Comparison of ENCODE assay signal across 21 mouse cellular contexts in the genomic region with DNA sequence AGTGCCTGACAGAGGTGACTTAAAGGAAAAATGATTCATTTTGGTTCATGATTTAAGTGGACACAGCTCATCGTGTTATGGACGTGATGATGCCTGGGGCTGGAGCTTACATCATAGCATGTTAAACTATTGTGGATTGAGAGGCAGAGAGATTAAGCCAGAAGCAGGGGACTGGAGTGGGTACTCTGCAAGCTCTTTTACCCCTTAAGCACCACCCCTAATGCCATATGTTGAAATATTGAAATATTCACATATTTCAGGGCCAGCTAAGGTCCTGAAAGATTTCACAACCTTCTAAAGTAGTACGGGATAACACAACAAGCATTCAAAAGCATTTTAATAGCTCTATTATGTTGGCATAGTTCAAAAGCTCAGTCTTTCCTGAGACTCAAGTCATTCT.
"Had no signal": no experiment of that assay in that cellular context is flagged by ENCODE, and none has a peak within 500 bp of the region (broad histone marks: within the 10 kb centered on the region; RNA-seq: fewer than 3 reads in every experiment).

No protein-coding gene starts in this region.

- H3K9ac ChIP-seq: liver, embryonic 13.5 days; liver, embryonic 15.5 days; liver, postnatal 0 days; lung, embryonic 14.5 days; midbrain, embryonic 12.5 days; neural tube, embryonic 13.5 days; neural tube, embryonic 15.5 days had no signal

- ATAC-seq: liver, postnatal 0 days; midbrain, embryonic 16.5 days had no signal

- H3K36me3 ChIP-seq: liver, embryonic 13.5 days; liver, embryonic 15.5 days; midbrain, embryonic 10.5 days; midbrain, embryonic 12.5 days; neural tube, embryonic 13.5 days; neural tube, embryonic 15.5 days had no signal

- H3K4me1 ChIP-seq: liver, embryonic 13.5 days; liver, embryonic 15.5 days; midbrain, embryonic 10.5 days; midbrain, embryonic 12.5 days; neural tube, embryonic 13.5 days; neural tube, embryonic 15.5 days had no signal

- H3K27ac ChIP-seq: liver, embryonic 13.5 days; liver, embryonic 15.5 days; macrophage; midbrain, embryonic 10.5 days; midbrain, embryonic 12.5 days; neural tube, embryonic 13.5 days; neural tube, embryonic 15.5 days had no signal

- H3K4me3 ChIP-seq: liver, embryonic 13.5 days; liver, embryonic 15.5 days; midbrain, embryonic 10.5 days; midbrain, embryonic 12.5 days; myocyte; neural tube, embryonic 13.5 days; neural tube, embryonic 15.5 days had no signal

- DNase-seq: liver, embryonic 13.5 days; liver, postnatal 0 days; midbrain, embryonic 14.5 days; retina, postnatal 1 day; right cerebral cortex, adult 18-20 months; right cerebral cortex, postnatal 25 days; right cerebral cortex, postnatal 4 days; spleen, adult 18-20 months; thymus, adult 18-20 months; thymus, postnatal 14 days; thymus, postnatal 36 days had no signal

- H3K27me3 ChIP-seq: liver, embryonic 13.5 days; liver, embryonic 15.5 days; midbrain, embryonic 12.5 days; neural tube, embryonic 13.5 days; neural tube, embryonic 15.5 days had no signal

- H3K4me2 ChIP-seq: liver, embryonic 11.5 days; liver, embryonic 13.5 days; liver, embryonic 15.5 days; lung, embryonic 14.5 days; midbrain, embryonic 12.5 days; neural tube, embryonic 13.5 days; neural tube, embryonic 15.5 days had no signal

- H3K9me3 ChIP-seq: liver, embryonic 13.5 days; liver, embryonic 15.5 days; midbrain, embryonic 10.5 days; midbrain, embryonic 12.5 days; neural tube, embryonic 13.5 days; neural tube, embryonic 15.5 days had no signal
